Mouse (Mus musculus) gastrocnemius, postnatal 25 days (tissue): ENCODE results near the gene Paqr8. TPM values are rescaled to one million over a fixed set of nuclear protein-coding genes. Genes with fewer than 3 reads are reported as not detected.

Experiments
- DNase-seq: peaks from one replicate; pipeline ENCODE4 v3.0.0; 2022
- long read RNA-seq, 2 experiments: library from polyadenylated mRNA; stranded (forward); transcript quantifications; one replicate each; pipeline ENCODE4 v2.0.0; 2021
- total RNA-seq, 2 experiments: library from RNA; stranded (reverse); gene quantifications; 1 replicate in 1 of 2; 2 replicates in 1 of 2; pipeline ENCODE4 v1.2.3; 2021

The Paqr8 gene
- 1 to 10 TPM; 1.2 to 1.3 TPM for total RNA-seq
- long read RNA-seq, experiment 1, partial matches to known transcripts: 0 of 4 reads
- long read RNA-seq, experiment 1, other reads (novel, unspliced or antisense): 4 of 4 reads
- long read RNA-seq, experiment 2: 0 reads

DNA sequence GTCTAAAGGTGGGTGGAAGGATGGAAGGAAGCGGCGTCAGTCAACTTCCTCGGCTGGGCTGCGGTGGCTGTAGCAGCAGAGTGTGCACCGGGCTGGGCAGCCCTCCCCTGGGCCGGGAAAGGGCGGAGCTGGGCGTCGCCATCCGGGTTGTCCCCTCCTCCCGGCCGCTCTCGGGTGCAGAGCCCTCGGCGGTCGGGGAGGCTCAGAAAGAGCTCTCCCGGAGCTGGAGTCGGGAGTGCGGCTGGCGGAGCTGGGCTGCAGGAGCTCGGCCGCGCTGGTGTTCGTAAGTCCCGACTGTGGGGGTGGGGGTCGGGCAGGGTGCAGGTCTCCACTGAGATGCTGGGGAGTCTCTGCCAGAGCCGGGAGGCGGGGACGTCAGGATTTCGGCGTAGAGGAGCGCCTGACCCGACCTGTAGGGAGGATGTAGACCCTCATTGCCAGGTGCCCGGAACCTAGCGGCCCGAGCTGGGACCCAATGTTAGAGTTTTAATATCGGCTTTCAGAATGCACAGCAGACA is at the start of gene Paqr8:
Paqr8 (plus strand) TSS at position 203 of the 518 bp plus-strand sequence.
- peak; percentile 85 for DNase-seq

DNA sequence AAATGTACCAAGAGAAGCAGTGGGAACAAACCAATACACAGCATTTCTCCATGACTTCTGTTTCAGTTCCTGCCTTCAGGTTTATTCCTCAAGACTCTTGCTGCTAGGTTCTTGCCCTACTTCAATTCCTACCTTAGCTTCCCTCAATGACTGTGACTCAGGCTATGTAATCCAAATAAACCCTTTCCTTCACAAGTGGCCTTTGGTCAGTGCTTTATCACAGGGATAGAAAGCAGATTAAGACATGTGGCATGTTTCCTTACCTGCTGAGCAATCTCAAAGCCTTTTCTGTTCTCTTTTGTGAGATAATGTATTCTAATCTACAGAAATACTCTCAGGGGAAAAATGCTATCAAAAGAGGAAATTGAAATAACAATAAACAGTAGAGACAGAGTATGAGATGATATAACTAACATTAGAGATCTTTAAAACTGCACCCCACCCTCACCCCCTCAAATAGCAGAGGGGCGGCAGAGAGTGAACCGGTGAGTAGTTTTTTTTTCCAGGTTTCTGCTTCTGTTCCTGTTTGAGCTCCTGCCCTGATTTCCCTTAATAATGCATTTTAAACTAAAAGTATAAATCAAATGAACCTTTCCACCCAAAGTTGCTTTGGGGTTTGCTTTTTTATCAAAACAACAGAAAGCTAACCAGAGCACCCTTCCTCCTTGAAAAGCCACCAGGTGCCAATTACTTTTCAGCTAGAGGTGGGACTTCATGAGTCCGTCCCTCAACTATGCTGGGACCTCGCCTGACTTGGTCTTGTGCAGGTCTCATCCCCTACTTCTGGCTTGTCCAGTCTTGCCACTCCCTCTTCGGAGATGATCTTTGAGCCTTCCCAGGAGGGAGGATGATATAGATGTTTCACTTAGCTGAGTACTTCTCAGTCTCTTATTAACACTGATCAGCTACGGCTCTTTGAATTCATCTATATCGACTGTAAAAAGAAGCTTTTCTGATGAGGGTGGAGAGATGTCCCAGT is 33.2 kb upstream of the Paqr8 start:
- no peak for DNase-seq

DNA sequence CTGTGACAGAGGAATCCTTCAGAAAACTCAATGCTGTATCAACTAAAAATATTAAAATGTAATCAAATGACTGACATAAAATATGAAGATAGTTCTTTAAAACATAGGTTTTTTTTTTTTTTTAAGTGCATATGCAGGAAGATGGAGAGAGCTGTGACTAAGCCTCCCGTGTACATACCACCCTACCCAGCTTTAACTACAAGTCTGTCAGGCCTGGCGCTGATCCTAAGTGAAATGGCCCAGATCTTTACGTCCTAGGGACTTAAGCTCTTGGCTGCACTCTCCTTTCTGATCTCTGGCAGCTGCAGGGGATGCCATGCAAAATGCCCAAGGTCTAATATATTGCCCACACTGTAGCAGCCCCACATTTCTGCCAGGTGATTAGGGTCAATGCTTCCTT is 29.6 kb upstream of the Paqr8 start:
- no peak for DNase-seq

DNA sequence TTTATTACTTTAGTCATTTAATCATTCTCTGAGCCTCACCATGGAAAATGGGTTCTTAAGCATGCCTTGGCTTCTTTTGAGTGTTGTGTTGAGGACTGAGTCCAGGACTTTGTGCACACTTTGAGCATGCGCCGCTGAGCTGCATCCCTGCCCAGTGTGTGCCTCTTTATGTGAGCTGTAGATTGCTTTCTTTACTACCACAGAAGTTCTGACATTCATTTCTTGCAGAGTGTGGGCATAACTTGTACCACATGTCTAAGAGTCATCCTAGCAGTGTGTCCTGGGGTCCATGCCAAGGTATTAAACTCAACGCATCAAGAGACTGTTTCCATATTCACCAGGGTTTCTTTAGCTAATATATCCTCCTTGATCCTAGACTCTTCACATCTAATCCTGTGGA is 28.5 kb upstream of the Paqr8 start:
- DNase-seq: no peak

DNA sequence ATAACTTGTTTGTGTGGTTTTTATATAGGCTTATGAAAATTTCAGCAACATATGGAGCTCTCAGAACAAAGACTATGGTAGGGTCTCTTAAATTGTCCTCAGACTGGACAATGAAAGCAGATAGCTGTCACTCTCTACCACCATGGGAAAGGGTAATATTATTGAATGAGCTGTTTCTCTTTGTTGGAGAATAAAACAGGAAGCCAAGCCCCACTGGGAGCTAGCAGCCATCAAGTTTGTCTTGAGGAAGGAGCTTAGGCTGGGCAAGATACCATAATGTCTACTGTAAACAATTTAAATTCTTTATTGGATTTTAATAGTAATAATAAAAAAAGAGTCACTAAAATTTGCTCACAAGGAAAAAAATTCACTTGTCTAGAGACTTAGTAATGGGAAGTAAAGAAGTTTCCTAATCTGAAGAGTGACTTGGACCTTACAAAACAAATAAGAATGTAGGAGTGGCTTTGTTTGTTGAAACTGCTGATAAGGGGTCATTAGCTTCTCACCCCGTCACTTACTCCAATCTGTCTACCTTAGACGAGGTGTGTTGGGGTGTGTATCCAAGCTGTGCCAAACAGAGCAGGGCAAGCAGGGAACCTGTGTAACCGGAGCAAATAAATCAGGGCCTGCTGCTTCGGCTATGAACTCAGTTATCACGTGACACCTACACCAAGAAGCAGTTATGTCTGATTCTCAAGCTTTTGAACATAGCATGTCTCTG is 26.8 kb upstream of the Paqr8 start:
- DNase-seq: no peak

DNA sequence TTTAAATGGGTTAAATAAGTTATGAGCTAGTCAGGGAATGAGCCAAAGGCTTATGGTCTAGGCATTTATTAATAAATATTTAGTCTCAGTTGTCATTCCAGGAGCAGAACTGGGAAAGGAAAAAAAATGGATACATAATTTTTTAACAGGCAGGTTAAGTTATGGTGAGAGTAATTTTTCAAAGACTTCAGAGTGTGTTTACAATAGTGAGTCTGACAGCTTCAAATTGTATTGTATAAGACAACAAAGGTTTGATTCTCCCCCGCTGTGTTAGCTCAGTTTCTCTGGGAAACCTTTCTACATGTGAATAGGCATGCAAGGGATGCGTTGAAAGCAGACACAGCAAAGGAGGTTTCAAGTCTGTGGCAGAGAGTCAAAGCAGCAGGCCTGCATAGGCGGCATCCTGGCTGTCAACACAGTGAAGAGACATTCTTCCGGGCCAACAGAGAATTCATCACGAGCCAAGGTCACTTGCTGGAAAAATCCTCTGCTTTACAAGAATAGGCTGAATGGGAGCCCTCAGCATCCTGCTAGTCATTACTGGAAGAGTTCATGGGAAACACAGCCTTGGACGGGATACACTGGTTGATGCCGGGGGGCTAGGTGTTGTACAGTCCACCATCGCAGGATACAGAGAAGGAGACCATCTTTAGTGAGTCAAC is 23.0 kb upstream of the Paqr8 start:
- DNase-seq: no peak

DNA sequence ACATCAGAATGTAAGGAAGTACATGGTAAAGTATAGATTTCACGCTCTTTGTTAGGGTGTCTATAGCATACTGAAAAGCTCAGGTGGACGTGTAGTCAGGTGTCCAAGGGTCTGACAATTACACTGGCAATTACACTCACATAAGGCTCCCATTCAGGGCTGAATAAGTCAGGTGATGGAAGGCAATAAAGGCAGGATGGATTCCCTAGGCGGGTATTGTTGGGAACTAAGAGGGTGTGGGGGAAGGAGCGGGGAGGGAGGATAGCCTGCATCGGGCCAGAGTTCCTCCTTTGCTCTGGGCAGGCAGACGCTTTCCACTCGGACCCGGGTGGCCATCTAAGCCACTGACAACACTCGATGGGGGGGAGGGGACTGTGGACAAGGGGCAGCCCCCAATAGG is 22.4 kb upstream of the Paqr8 start:
- DNase-seq: no peak

DNA sequence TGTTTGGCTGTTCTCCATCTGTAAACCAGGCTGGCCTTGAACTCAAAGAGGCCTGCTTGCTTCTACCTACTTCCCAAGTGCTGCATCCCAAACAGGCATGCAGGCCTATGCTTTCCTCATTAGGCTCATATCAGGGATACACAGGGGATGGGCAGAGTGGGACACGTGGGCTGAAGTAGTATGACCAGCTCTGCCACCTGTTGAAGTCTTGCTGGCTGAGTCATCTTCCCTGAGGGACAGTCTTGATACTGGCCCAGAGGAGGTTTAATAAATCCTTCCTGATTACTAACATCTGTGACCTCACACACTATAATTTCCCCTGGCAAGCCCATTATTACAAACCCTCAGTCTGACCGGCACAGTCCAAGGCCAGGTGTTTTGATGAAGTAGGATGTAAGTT is 19.5 kb upstream of the Paqr8 start:
- no peak for DNase-seq

DNA sequence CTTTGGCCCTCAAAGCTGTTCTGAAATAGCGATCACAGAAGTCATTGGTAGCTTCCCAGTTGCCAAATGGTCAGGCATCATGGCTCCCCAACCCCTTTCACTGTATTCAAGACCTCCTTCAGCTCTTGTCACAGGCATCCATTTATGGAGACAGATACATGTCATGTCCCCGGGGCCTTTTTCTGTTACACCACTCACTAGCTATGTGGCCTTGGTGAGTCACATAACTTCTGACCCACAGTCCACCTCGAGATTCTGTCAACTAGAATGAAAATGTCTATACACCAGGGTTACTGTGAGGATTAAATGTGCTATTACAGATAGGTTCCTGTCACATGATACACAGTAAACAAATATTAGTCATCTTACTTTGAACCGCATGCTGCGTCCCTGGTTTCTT is 17.9 kb upstream of the Paqr8 start:
- no peak for DNase-seq

DNA sequence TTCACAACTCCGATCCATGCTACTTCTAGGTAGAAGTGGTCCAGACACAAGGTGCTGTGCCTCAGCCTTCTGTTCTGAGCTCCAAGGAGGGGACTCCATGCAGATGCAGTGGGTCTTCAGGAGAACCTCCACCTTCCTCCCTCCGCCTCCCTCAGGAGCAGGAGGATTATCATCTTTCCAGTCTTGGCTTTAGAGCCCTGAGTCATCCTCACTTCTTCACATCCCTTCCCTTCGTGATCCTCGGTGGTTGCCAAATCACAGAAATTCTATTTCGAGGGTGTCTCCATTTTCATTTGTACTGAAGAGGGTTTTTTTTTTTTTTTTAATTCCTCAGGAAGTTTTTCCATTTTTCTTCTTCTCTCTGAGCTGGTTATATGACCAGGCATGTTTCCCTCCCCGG is 16.3 kb upstream of the Paqr8 start:
- DNase-seq: no peak

DNA sequence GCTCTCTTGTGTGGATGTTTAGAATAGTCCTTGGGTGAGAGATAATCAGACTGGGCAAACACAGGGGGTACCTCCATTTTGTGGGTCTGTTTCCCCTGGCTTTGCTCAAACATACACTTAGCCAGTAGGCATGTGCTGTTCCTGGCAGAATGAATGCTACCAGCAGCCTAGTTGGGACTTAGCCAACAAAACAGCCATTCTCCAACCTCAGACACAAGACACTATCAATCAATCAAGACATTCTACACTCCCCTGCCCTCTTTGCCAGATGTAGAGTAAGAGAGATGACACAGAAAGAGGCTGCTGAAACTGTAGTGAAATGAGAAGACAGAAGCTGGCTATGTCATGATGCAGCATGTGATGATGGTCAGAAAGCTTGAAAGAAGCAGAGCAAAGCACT is 13.1 kb upstream of the Paqr8 start:
- DNase-seq: no peak

DNA sequence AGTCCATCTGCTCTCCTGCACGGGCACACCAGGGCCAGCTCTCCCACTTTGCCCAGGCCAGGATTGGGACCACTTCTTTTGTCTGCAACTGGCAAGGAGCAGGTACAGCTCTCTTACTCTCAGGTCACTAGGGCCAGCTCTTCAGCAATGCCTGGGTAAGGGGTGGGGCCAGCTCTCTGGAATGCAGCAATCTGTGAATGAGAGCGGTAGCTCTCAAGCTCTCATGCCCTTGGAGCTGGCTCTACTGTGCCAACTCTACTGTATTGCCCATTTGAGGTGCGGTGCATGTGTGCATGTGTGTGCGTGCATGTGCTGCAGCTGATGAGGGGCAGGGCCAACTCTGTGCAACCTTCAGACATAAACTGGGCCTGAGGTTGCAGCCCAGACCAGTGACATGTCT is 11.0 kb upstream of the Paqr8 start:
- no peak for DNase-seq

DNA sequence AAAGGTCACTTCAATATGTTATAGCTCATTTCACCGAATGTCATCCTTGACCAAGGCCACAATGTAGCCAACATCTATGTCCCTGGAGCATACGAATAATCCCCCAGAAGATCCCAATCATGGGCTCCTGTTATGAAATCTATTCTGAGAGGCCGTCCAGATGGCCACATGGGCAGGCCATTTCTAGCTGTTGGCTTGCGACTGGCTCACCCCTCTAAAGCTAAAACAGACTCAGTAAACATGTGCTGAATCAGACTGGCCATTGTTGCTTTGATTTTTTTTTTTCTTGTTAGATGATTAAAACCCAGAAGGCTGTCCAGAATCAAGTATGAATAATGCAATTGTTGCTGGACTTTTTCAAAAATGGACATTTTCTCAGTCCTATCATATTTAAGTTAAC is 7.3 kb upstream of the Paqr8 start:
- no peak for DNase-seq

DNA sequence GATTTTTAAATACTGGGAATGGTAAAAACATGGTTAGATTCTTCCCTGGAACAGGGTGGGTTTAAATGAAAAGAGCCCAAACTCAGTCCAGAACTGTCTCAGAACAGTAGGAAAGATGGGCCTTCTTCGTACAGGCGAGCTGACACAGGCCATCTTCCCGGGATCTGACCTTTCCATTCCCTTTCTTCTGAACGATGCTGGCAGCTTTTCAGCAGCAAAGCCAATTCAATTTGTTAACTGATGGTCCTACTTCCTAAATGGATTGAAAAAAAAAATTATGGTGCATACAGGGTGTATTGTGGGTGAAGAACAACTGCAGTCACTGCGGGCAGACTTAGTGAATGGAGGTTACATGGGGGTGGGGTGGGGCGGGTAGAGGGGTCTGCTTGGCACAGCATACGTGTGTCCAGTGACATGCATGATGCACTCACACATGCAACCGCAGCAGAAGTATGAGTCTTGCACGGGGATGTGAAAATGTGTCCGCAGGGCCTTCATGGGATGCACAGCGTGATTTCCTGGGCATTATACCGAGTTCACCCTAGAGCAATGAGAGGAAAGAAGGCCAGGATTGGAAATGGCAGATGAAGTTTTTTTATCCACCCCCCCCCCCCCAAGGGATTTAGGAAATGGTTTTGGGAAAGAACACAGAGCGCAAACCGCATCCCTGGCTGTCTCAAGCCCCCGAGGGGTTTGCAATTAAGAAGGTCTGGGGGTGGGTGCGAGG is 566 bp upstream of the Paqr8 start:
- no peak for DNase-seq

DNA sequence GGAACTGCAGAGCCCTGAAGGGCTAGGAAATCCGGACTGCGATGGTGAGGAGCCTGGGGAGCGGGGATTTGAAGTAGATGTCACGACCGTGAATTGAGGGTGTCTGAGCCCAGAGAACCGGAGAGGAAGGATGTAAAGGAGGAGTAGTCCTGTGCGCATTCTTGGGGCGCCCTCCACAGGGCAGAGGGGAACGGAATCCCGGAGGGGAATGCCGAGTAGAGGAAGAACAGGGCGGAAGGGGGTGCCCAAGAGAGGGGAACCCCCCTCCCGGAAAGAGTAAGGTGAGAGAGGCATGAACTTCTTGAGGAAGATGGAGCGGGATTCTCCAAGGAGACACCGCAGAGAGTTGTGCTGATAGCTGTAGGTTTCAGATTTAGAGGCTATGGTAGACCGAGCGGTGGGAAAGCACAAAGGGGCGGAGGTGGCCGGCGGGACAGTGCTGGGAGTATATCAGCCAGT is 564 bp downstream of the Paqr8 start:
- peak; percentile 9 for DNase-seq

DNA sequence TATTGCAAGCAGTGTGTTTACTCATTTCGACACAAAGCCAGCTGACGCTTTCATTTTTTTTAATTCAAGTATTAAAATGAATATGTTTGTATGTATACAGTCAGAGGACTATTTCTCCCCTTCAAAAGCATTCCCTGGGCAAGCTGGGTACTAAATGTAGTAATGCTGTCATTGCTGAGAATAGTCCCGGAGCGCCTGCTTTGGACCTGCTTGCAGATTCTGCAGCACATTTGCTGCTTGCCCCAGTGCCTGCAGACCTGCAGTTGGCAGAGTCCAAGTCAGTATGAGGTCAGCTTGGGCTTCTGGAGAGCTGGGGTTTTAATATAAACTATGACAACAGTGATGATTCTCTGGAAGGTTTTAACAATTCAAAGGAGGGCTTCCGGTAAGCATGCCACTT is 2.7 kb downstream of the Paqr8 start:
- no peak for DNase-seq

DNA sequence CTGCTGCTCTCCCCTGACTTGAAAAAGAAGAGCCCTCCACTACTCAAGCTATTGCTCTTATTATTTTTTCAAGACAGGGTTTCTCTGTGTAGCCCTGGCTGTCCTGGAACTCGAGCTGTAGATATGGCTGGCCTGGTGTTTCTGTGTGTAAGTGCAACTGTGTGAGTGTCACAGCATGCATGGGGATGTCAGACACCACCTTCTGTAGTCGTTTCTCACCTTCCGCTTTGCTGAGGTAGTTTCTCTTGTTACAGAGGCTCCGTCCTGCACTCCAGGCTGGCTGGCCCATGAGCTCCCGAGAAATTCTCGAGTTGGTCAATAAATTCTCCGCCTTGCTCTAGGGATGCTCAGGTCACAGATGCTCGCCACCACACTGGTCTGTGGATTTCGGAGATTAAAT is 8.0 kb downstream of the Paqr8 start:
- no peak for DNase-seq

DNA sequence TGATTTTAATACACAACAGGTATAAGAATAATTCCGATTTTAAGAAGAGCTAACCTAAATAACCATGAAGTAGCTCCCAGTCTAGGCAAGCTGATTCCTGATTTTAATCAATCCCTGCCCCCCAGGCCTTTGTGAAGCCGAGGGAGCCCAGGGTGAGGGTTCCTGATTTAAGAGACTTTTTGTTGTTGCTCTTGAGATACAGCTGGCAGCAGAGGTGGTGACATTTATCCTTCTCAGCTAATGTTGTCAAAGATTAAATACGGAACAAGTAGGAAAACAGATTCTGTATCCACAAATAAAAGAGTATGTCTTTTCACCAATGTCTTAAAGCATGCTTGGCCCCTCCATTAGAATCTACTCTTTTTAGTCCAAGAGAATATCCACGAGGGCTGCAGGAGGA is 9.9 kb downstream of the Paqr8 start:
- no peak for DNase-seq

DNA sequence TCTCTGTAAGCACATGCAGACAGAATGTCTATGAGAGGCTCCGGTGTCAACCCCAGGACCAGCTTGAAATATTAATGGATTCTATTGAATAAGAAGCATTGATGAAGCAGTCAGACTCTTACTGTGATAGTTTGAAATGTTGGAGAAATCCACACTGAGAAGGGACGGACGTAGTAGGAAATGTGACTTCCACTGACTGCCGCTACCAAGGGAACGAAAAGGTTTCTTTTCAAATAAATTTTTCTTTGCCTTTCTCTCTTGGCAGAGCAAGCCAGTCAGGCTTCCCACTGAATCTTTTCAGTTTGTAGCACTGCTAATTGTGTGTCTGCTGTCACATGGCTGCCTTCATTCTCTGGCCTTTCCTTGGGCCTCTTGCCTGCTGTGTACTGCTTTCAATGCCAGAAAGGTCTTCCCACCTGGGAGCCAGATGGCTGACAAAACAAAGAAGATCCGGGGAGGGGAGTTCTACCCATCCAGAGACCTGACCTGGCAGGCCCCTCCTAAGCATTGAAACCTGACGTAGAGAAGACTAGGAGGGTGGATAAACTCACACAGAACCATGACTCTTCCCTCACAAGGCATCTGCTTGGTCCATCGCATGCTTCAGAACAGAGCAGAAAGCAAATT is 15.2 kb downstream of the Paqr8 start:
- DNase-seq: no peak

DNA sequence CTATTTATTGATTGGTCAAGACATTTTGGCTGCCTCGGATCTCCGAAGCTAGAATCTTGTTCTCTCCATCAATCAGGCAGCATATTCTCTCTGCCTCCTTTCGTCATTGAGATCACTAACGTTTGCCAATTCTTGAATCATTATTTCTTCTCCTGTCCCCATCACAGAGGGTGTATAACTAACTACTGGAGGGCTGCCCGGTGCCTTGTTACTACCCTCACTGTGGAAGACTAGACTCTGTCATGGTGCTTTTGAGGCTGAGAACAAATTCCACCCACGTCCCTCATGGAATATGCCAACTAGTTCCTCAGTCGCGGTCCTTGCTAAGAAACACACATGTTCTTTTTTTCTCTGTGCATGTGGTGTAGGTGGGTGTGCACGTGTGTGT is 15.7 kb downstream of the Paqr8 start:
- no peak for DNase-seq

DNA sequence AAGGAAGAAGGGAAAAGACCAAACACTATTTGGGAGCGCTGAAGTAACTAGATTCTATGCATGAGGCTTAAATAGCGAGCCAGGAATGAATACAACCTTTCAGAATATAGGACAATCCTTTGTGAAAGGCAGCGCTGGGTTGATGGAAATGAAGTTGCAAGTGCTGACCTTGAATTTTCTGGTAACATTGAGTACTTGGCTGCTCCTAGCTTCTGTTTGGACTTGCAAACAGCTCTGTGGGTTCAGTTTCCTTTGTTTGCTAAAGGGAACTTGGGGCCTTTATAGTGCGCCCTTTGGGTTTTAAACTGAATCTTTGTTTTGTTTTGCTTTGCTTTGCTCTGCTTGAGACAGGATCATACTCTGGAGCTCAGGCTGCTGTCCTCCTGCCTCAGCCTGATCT is 18.1 kb downstream of the Paqr8 start:
- no peak for DNase-seq
